In the genomic region with DNA sequence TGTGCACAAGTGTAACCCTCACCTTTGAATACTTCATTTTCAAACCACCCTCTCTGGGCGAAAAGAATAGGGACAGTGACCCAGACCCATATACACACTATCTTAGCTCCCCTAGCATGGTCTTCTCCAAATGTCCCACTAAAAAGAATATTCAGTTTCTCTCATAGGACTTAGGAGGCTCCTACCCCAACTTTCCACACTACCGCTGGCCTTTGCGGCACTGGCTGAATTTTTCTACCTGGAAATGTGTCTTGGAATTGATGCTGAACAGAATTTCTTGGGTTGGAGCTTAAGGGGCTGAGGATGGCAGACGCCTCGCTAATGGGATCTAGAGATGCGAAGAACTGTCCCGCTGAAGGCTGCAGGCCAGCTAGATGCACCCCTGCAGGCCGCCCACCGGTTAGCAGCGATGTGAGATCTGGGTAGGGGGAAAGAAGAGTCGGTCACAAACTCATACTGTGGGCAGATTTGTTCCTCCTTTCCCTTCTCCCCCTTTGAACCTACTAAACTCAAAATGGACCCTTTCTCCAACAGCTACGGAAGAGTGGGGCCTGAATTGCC, we compare ENCODE assay signal across 9 mouse cellular contexts. TPM values are rescaled to one million over a fixed set of nuclear protein-coding genes. Genes with fewer than 3 reads are reported as not detected.
DNase-seq lines count a peak whose midpoint lies in the region; ATAC-seq lines count a peak whose summit lies in the region.
"Had no signal": no experiment of that assay in that cellular context is flagged by ENCODE, and none has a peak within 500 bp of the region (broad histone marks: within the 10 kb centered on the region; RNA-seq: fewer than 3 reads in every experiment).

No protein-coding gene starts in this region.

- no peak overlapping the region for H3K9ac ChIP-seq in midbrain, embryonic 11.5 days (ENCODE audit: low read length)
- no peak overlapping the region for H3K9ac ChIP-seq in midbrain, embryonic 16.5 days (ENCODE audit: low read depth, low read length)
- no peak overlapping the region for H3K9ac ChIP-seq in limb, embryonic 11.5 days (ENCODE audit: low read length)
- 0 out of 2 replicates have a peak overlapping the region, but pooled peaks have one; percentile 9 for H3K9ac ChIP-seq in stomach, embryonic 15.5 days

- ATAC-seq in midbrain, embryonic 11.5 days (ENCODE audit: low FRiP score), result no peak
- no peak for ATAC-seq in midbrain, embryonic 16.5 days
- no peak for ATAC-seq in limb, embryonic 11.5 days (ENCODE audit: insufficient number of reproducible peaks, low FRiP score, low TSS enrichment, low read depth)
- ATAC-seq in stomach, embryonic 15.5 days (ENCODE audit: insufficient read depth, low FRiP score, low read depth), result no peak
- ATAC-seq: CD4-positive, CD25-positive, alpha-beta regulatory T cell, adult 4 months had no signal

- H3K27ac ChIP-seq in heart, embryonic 10.5 days, result no peak overlapping the region
- no peak overlapping the region for H3K27ac ChIP-seq in midbrain, embryonic 11.5 days (ENCODE audit: low read depth, low read length)
- no peak overlapping the region for H3K27ac ChIP-seq in midbrain, embryonic 16.5 days (ENCODE audit: low read length)
- H3K27ac ChIP-seq in limb, embryonic 11.5 days (replicated peaks; ENCODE audit: low read depth, low read length), result no peak overlapping the region
- no peak overlapping the region for H3K27ac ChIP-seq in stomach, embryonic 15.5 days

- peak overlapping the region; percentile 68 for H3K4me3 ChIP-seq in heart, embryonic 10.5 days
- no peak overlapping the region for H3K4me3 ChIP-seq in midbrain, embryonic 11.5 days (ENCODE audit: low read depth, low read length)
- no peak overlapping the region for H3K4me3 ChIP-seq in midbrain, embryonic 16.5 days (ENCODE audit: low read depth, low read length)
- H3K4me3 ChIP-seq in limb, embryonic 11.5 days (ENCODE audit: low read depth, low read length), result peak overlapping the region; percentile 5; the same call in 1 of the 2 replicates
- H3K4me3 ChIP-seq in stomach, embryonic 15.5 days (replicated peaks), result peak overlapping the region; percentile 56

- peaks cover 94% of the 10 kb centered on the region for H3K27me3 ChIP-seq in heart, embryonic 10.5 days (ENCODE audit: insufficient read depth, poor library complexity, severe bottlenecking)
- H3K27me3 ChIP-seq in midbrain, embryonic 11.5 days (ENCODE audit: control insufficient read depth, insufficient read depth, low read length), result peaks cover 84% of the 10 kb centered on the region
- peaks cover 41% of the 10 kb centered on the region for H3K27me3 ChIP-seq in midbrain, embryonic 16.5 days (ENCODE audit: control insufficient read depth, insufficient read depth, low read depth, low read length)
- H3K27me3 ChIP-seq in limb, embryonic 11.5 days (ENCODE audit: control insufficient read depth, insufficient read depth, low read length), result peaks cover 80% of the 10 kb centered on the region
- peaks cover 82% of the 10 kb centered on the region for H3K27me3 ChIP-seq in stomach, embryonic 15.5 days (replicated peaks)

- H3K4me1 ChIP-seq in heart, embryonic 10.5 days, result peaks cover 35% of the 10 kb centered on the region
- peaks cover 14% of the 10 kb centered on the region for H3K4me1 ChIP-seq in midbrain, embryonic 11.5 days (ENCODE audit: control insufficient read depth, insufficient read depth, low read length)
- peaks cover 17% of the 10 kb centered on the region for H3K4me1 ChIP-seq in midbrain, embryonic 16.5 days (ENCODE audit: control insufficient read depth, insufficient read depth, low read length)
- H3K4me1 ChIP-seq in limb, embryonic 11.5 days (ENCODE audit: control insufficient read depth, insufficient read depth, low read length), result peaks cover 10% of the 10 kb centered on the region; the same call in 1 of the 2 replicates
- peaks cover 21% of the 10 kb centered on the region for H3K4me1 ChIP-seq in stomach, embryonic 15.5 days

- H3K9me3 ChIP-seq in heart, embryonic 10.5 days, result no peaks in the 10 kb centered on the region
- H3K9me3 ChIP-seq in midbrain, embryonic 11.5 days (ENCODE audit: control insufficient read depth, low read length), result no peaks in the 10 kb centered on the region
- no peaks in the 10 kb centered on the region for H3K9me3 ChIP-seq in midbrain, embryonic 16.5 days (replicated peaks; ENCODE audit: control insufficient read depth, low read length, poor library complexity, severe bottlenecking)
- H3K9me3 ChIP-seq in limb, embryonic 11.5 days (ENCODE audit: control insufficient read depth, low read length), result no peaks in the 10 kb centered on the region
- H3K9me3 ChIP-seq in stomach, embryonic 15.5 days, result no peaks in the 10 kb centered on the region

- DNase-seq in heart, embryonic 10.5 days (ENCODE audit: low spot score), result no peak
- DNase-seq in heart, postnatal 25 days (ENCODE audit: low spot score), result no peak
- peak; percentile 93 for DNase-seq in midbrain, embryonic 11.5 days (ENCODE audit: low spot score, missing footprints)
- peak; percentile 62 for DNase-seq in limb, embryonic 11.5 days (ENCODE audit: low spot score)
- DNase-seq in spleen, postnatal 14 days (ENCODE audit: low spot score in 2 of 2), result no peak
- DNase-seq in layer of hippocampus, postnatal 36 days, result no peak

- no peak overlapping the region for H3K4me2 ChIP-seq in midbrain, embryonic 11.5 days
- no peak overlapping the region for H3K4me2 ChIP-seq in midbrain, embryonic 16.5 days (ENCODE audit: low read length)
- 0 out of 2 replicates have a peak overlapping the region, but pooled peaks have one; percentile 3 for H3K4me2 ChIP-seq in limb, embryonic 11.5 days (ENCODE audit: low read depth, severe bottlenecking)
- H3K4me2 ChIP-seq in stomach, embryonic 15.5 days, result peak overlapping the region; percentile 93

- H3K36me3 ChIP-seq in heart, embryonic 10.5 days, result no peaks in the 10 kb centered on the region
- H3K36me3 ChIP-seq in midbrain, embryonic 11.5 days (ENCODE audit: control insufficient read depth, insufficient read depth, low read length), result no peaks in the 10 kb centered on the region
- no peaks in the 10 kb centered on the region for H3K36me3 ChIP-seq in midbrain, embryonic 16.5 days (ENCODE audit: control insufficient read depth, insufficient read depth, low read length)
- no peaks in the 10 kb centered on the region for H3K36me3 ChIP-seq in limb, embryonic 11.5 days (ENCODE audit: control insufficient read depth, insufficient read depth, low read length)
- H3K36me3 ChIP-seq in stomach, embryonic 15.5 days, result no peaks in the 10 kb centered on the region

- intact Hi-C loops in heart, postnatal 25 days (cut with DNase I), result loop anchor here (5.0 to 10.0 kb wide), 2 partner anchors 53 to 696 kb away; partner anchors contain the start of gene 1700056E22Rik

- 3% methylated on average over 12 of the region's 12 CpGs for WGBS in heart, embryonic 10.5 days
- 2% methylated on average over 12 of the region's 12 CpGs for WGBS in midbrain, embryonic 11.5 days
- WGBS in midbrain, embryonic 16.5 days, result 4% methylated on average over 12 of the region's 12 CpGs
- WGBS in limb, embryonic 11.5 days, result under 1% methylated on average over 12 of the region's 12 CpGs
- WGBS in stomach, embryonic 15.5 days, result 16% methylated on average over 12 of the region's 12 CpGs

RNA-seq across cellular contexts. Expression of gene Hlx, which starts 1.9 kb away (rescaled TPM):
- 3.1 and 19.4 TPM in 2 replicates for polyA plus RNA-seq in heart, embryonic 10.5 days (2016; fragmentation: Nextera tagmentation; extraction: Ambion mirVana)
- total RNA-seq in heart, postnatal 25 days (2021), result 10 to 100 TPM; 12.2 to 15.0 TPM
- 2.2 and 2.7 TPM in 2 replicates for polyA plus RNA-seq in midbrain, embryonic 11.5 days (2014; fragmentation: Nextera tagmentation; extraction: Ambion mirVana)
- polyA plus RNA-seq in midbrain, embryonic 16.5 days (2015; fragmentation: Nextera tagmentation; extraction: Ambion mirVana), result 1.1 and 1.2 TPM in 2 replicates
- polyA plus RNA-seq in limb, embryonic 11.5 days (2014; fragmentation: Nextera tagmentation; extraction: Ambion mirVana), result 10.5 and 12.8 TPM in 2 replicates
- polyA plus RNA-seq in stomach, embryonic 15.5 days (2015; fragmentation: Nextera tagmentation; extraction: Ambion mirVana), result 23.2 and 23.4 TPM in 2 replicates
- under 1 TPM; 0.75 to 0.81 TPM for total RNA-seq in layer of hippocampus, postnatal 36 days (2021)
- polyA plus RNA-seq: CD4-positive, CD25-positive, alpha-beta regulatory T cell, adult 4 months had no signal

Comparison
In these comparisons a context has a peak if more than half of its experiments do, and no peak if none do; other contexts are left out.
1. DNase-seq: peak in midbrain, embryonic 11.5 days (single experiment) and limb, embryonic 11.5 days (single experiment); none in heart, embryonic 10.5 days (single experiment), heart, postnatal 25 days (single experiment), spleen, postnatal 14 days (0 of 2) and layer of hippocampus, postnatal 36 days (0 of 2).
2. H3K4me3 ChIP-seq: peak in heart, embryonic 10.5 days (single experiment), limb, embryonic 11.5 days (single experiment) and stomach, embryonic 15.5 days (single experiment); none in midbrain, embryonic 11.5 days (single experiment) and midbrain, embryonic 16.5 days (single experiment).
3. H3K4me2 ChIP-seq: peak in limb, embryonic 11.5 days (single experiment) and stomach, embryonic 15.5 days (single experiment); none in midbrain, embryonic 11.5 days (single experiment) and midbrain, embryonic 16.5 days (single experiment).